Mouse (Mus musculus): ENCODE data around the gene Nwd2. TPM values are rescaled to one million over a fixed set of nuclear protein-coding genes. Genes with fewer than 3 reads are reported as not detected.

Gene Nwd2
- polyA plus RNA-seq, 1 experiment from 2014 or later = 0.85 TPM

GRCm38 (mm10) chr5:63728955-63729354 is 80.1 kb downstream of the Nwd2 start:
- WGBS = 81% methylated on average over 3 of the region's 3 CpGs
- H3K4me2 ChIP-seq (replicated peaks; ENCODE audit: low read depth, low read length) = no peak overlapping the region
- ATAC-seq (ENCODE audit: insufficient number of reproducible peaks, insufficient read depth, low FRiP score, low read depth) = no peak

GRCm38 (mm10) chr5:63735521-63735920 is 86.6 kb downstream of the Nwd2 start:
- Histone ChIP-seq H3K9ac (replicated peaks; ENCODE audit: low read depth, low read length) (no peak overlapping the region), H3K36me3 (ENCODE audit: control insufficient read depth, insufficient read depth, low read length) (no peaks in the 10 kb centered on the region), H3K4me1 (ENCODE audit: control insufficient read depth, insufficient read depth, low read length) (no peaks in the 10 kb centered on the region), H3K27me3 (ENCODE audit: control insufficient read depth, insufficient read depth, low read length) (no peaks in the 10 kb centered on the region), H3K4me2 (replicated peaks; ENCODE audit: low read depth, low read length) (no peak overlapping the region), H3K4me3 (ENCODE audit: low read depth, low read length) (no peak overlapping the region), H3K27ac (ENCODE audit: low read length) (no peak overlapping the region), H3K9me3 (ENCODE audit: control insufficient read depth, low read depth, low read length) (no peaks in the 10 kb centered on the region)
- WGBS = 41% methylated on average over 7 of the region's 7 CpGs
- no peak for ATAC-seq (ENCODE audit: insufficient number of reproducible peaks, insufficient read depth, low FRiP score, low read depth)

More at GRCm38 (mm10) chr5:63728955-63729354, 80.1 kb downstream of the Nwd2 start:
- no peak overlapping the region for H3K4me3 ChIP-seq (ENCODE audit: low read depth, low read length)
- no peaks in the 10 kb centered on the region for H3K4me1 ChIP-seq (ENCODE audit: control insufficient read depth, insufficient read depth, low read length)
- H3K36me3 ChIP-seq (ENCODE audit: control insufficient read depth, insufficient read depth, low read length) = no peaks in the 10 kb centered on the region
- no peak overlapping the region for H3K27ac ChIP-seq (ENCODE audit: low read length)
- no peak overlapping the region for H3K9ac ChIP-seq (replicated peaks; ENCODE audit: low read depth, low read length)
- no peaks in the 10 kb centered on the region for H3K9me3 ChIP-seq (ENCODE audit: control insufficient read depth, low read depth, low read length)
- H3K27me3 ChIP-seq (ENCODE audit: control insufficient read depth, insufficient read depth, low read length) = no peaks in the 10 kb centered on the region

- no peak overlapping the region for H3K4me2 ChIP-seq (replicated peaks; ENCODE audit: low read depth, low read length)
- WGBS = 64% methylated on average over 2 of the region's 2 CpGs
These were observed 94.5 kb downstream of the Nwd2 start for GRCm38 (mm10) chr5:63743426-63743825.

GRCm38 (mm10) chr5:63748299-63748698 is 99.4 kb downstream of the Nwd2 start:
- no peak for ATAC-seq (ENCODE audit: insufficient number of reproducible peaks, insufficient read depth, low FRiP score, low read depth)
- Histone ChIP-seq H3K27me3 (ENCODE audit: control insufficient read depth, insufficient read depth, low read length) (no peaks in the 10 kb centered on the region), H3K27ac (ENCODE audit: low read length) (no peak overlapping the region), H3K36me3 (ENCODE audit: control insufficient read depth, insufficient read depth, low read length) (no peaks in the 10 kb centered on the region), H3K9ac (replicated peaks; ENCODE audit: low read depth, low read length) (no peak overlapping the region), H3K9me3 (ENCODE audit: control insufficient read depth, low read depth, low read length) (no peaks in the 10 kb centered on the region), H3K4me1 (ENCODE audit: control insufficient read depth, insufficient read depth, low read length) (no peaks in the 10 kb centered on the region), H3K4me2 (replicated peaks; ENCODE audit: low read depth, low read length) (no peak overlapping the region), H3K4me3 (ENCODE audit: low read depth, low read length) (no peak overlapping the region)
- WGBS = 64% methylated on average over 2 of the region's 2 CpGs

More at GRCm38 (mm10) chr5:63743426-63743825, 94.5 kb downstream of the Nwd2 start:
- no peaks in the 10 kb centered on the region for H3K27me3 ChIP-seq (ENCODE audit: control insufficient read depth, insufficient read depth, low read length)
- H3K36me3 ChIP-seq (ENCODE audit: control insufficient read depth, insufficient read depth, low read length) = no peaks in the 10 kb centered on the region
- H3K4me1 ChIP-seq (ENCODE audit: control insufficient read depth, insufficient read depth, low read length) = no peaks in the 10 kb centered on the region
- no peak overlapping the region for H3K27ac ChIP-seq (ENCODE audit: low read length)
- no peak overlapping the region for H3K4me3 ChIP-seq (ENCODE audit: low read depth, low read length)
- no peak for ATAC-seq (ENCODE audit: insufficient number of reproducible peaks, insufficient read depth, low FRiP score, low read depth)
- H3K9ac ChIP-seq (replicated peaks; ENCODE audit: low read depth, low read length) = no peak overlapping the region
- no peaks in the 10 kb centered on the region for H3K9me3 ChIP-seq (ENCODE audit: control insufficient read depth, low read depth, low read length)

- WGBS = 78% methylated on average over 1 of the region's 1 CpGs
- no peak overlapping the region for H3K27ac ChIP-seq (ENCODE audit: low read length)
- H3K9me3 ChIP-seq (ENCODE audit: control insufficient read depth, low read depth, low read length) = no peaks in the 10 kb centered on the region
These were observed 99.9 kb downstream of the Nwd2 start for GRCm38 (mm10) chr5:63748759-63749158.

GRCm38 (mm10) chr5:63755092-63755761 is 106.3 kb downstream of the Nwd2 start:
- Histone ChIP-seq H3K27ac (ENCODE audit: low read length) (no peak overlapping the region), H3K27me3 (ENCODE audit: control insufficient read depth, insufficient read depth, low read length) (no peaks in the 10 kb centered on the region), H3K36me3 (ENCODE audit: control insufficient read depth, insufficient read depth, low read length) (no peaks in the 10 kb centered on the region), H3K4me3 (ENCODE audit: low read depth, low read length) (no peak overlapping the region), H3K4me2 (replicated peaks; ENCODE audit: low read depth, low read length) (no peak overlapping the region), H3K9ac (replicated peaks; ENCODE audit: low read depth, low read length) (no peak overlapping the region), H3K9me3 (ENCODE audit: control insufficient read depth, low read depth, low read length) (no peaks in the 10 kb centered on the region), H3K4me1 (ENCODE audit: control insufficient read depth, insufficient read depth, low read length) (no peaks in the 10 kb centered on the region)
- 69% methylated on average over 5 of the region's 5 CpGs for WGBS
- no peak for ATAC-seq (ENCODE audit: insufficient number of reproducible peaks, insufficient read depth, low FRiP score, low read depth)

More at GRCm38 (mm10) chr5:63748759-63749158, 99.9 kb downstream of the Nwd2 start:
- no peak for ATAC-seq (ENCODE audit: insufficient number of reproducible peaks, insufficient read depth, low FRiP score, low read depth)
- Histone ChIP-seq H3K4me1 (ENCODE audit: control insufficient read depth, insufficient read depth, low read length) (no peaks in the 10 kb centered on the region), H3K36me3 (ENCODE audit: control insufficient read depth, insufficient read depth, low read length) (no peaks in the 10 kb centered on the region), H3K4me2 (replicated peaks; ENCODE audit: low read depth, low read length) (no peak overlapping the region), H3K27me3 (ENCODE audit: control insufficient read depth, insufficient read depth, low read length) (no peaks in the 10 kb centered on the region), H3K4me3 (ENCODE audit: low read depth, low read length) (no peak overlapping the region), H3K9ac (replicated peaks; ENCODE audit: low read depth, low read length) (no peak overlapping the region)

GRCm38 (mm10) chr5:63755938-63756337 is 107.0 kb downstream of the Nwd2 start:
- Histone ChIP-seq H3K27ac (ENCODE audit: low read length) (no peak overlapping the region), H3K4me3 (ENCODE audit: low read depth, low read length) (no peak overlapping the region), H3K9ac (replicated peaks; ENCODE audit: low read depth, low read length) (no peak overlapping the region), H3K9me3 (ENCODE audit: control insufficient read depth, low read depth, low read length) (no peaks in the 10 kb centered on the region), H3K4me2 (replicated peaks; ENCODE audit: low read depth, low read length) (no peak overlapping the region), H3K36me3 (ENCODE audit: control insufficient read depth, insufficient read depth, low read length) (no peaks in the 10 kb centered on the region), H3K4me1 (ENCODE audit: control insufficient read depth, insufficient read depth, low read length) (no peaks in the 10 kb centered on the region), H3K27me3 (ENCODE audit: control insufficient read depth, insufficient read depth, low read length) (no peaks in the 10 kb centered on the region)
- ATAC-seq (ENCODE audit: insufficient number of reproducible peaks, insufficient read depth, low FRiP score, low read depth) = no peak
- WGBS = 77% methylated on average over 3 of the region's 3 CpGs

GRCm38 (mm10) chr5:63765886-63766285 is 117.0 kb downstream of the Nwd2 start:
- Histone ChIP-seq H3K27ac (ENCODE audit: low read length) (no peak overlapping the region), H3K4me3 (ENCODE audit: low read depth, low read length) (no peak overlapping the region), H3K4me1 (ENCODE audit: control insufficient read depth, insufficient read depth, low read length) (no peaks in the 10 kb centered on the region), H3K9me3 (ENCODE audit: control insufficient read depth, low read depth, low read length) (no peaks in the 10 kb centered on the region), H3K36me3 (ENCODE audit: control insufficient read depth, insufficient read depth, low read length) (no peaks in the 10 kb centered on the region), H3K9ac (replicated peaks; ENCODE audit: low read depth, low read length) (no peak overlapping the region), H3K4me2 (replicated peaks; ENCODE audit: low read depth, low read length) (no peak overlapping the region), H3K27me3 (ENCODE audit: control insufficient read depth, insufficient read depth, low read length) (no peaks in the 10 kb centered on the region)
- no peak for ATAC-seq (ENCODE audit: insufficient number of reproducible peaks, insufficient read depth, low FRiP score, low read depth)
- 92% methylated on average over 4 of the region's 4 CpGs for WGBS

- H3K4me2 ChIP-seq (replicated peaks; ENCODE audit: low read depth, low read length) = no peak overlapping the region
- H3K9ac ChIP-seq (replicated peaks; ENCODE audit: low read depth, low read length) = no peak overlapping the region
- no peaks in the 10 kb centered on the region for H3K9me3 ChIP-seq (ENCODE audit: control insufficient read depth, low read depth, low read length)
- H3K4me1 ChIP-seq (ENCODE audit: control insufficient read depth, insufficient read depth, low read length) = no peaks in the 10 kb centered on the region
- H3K27me3 ChIP-seq (ENCODE audit: control insufficient read depth, insufficient read depth, low read length) = no peaks in the 10 kb centered on the region
- 33% methylated on average over 6 of the region's 6 CpGs for WGBS
- H3K4me3 ChIP-seq (ENCODE audit: low read depth, low read length) = no peak overlapping the region
- no peak overlapping the region for H3K27ac ChIP-seq (ENCODE audit: low read length)
- ATAC-seq (ENCODE audit: insufficient number of reproducible peaks, insufficient read depth, low FRiP score, low read depth) = no peak
- H3K36me3 ChIP-seq (ENCODE audit: control insufficient read depth, insufficient read depth, low read length) = no peaks in the 10 kb centered on the region
These were observed 117.8 kb downstream of the Nwd2 start for GRCm38 (mm10) chr5:63766715-63767114.

All from stomach, embryonic 14.5 days (tissue).